Mouse (Mus musculus) embryonic facial prominence, embryonic 11.5 days (tissue): ENCODE measurements at regions not wholly inside any gene's neighbourhood (a gene's known extent, or its start where the extent isn't known, plus 50 kb on each side); places are given as distances from the start of the nearest gene placed in this dataset.
"Not testable (repeated sequence)": the region's sequence is repeated elsewhere in the genome, so short reads cannot be mapped to it uniquely, and the experiment has no call there.

Experiments
- ATAC-seq: fragments of 200-750 bp; cut with Nextera tagmentation; replicated peaks from 2 replicates; pipeline ENCODE4 v1.8.0; 2017; ENCODE audit warnings: low read depth; ENCODE audit not compliant: insufficient number of reproducible peaks, low FRiP score, low TSS enrichment
- DNase-seq: peaks from one replicate; pipeline ENCODE4 v3.0.0-alpha.2; 2015; ENCODE audit warnings: low spot score
- H3K27ac ChIP-seq: fragments of 300-500 bp; sonication (generic); replicated peaks from 2 replicates; pipeline ENCODE4 v1.5.1; 2014; ENCODE audit warnings: mild to moderate bottlenecking, low read depth, low read length, control low read depth
- H3K27me3 ChIP-seq: fragments of 300-500 bp; sonication (generic); 2 replicates; pipeline ENCODE4 v1.6.1; 2014; ENCODE audit warnings: mild to moderate bottlenecking, low read length, moderate library complexity, mixed read lengths; ENCODE audit not compliant: control insufficient read depth, insufficient read depth
- H3K36me3 ChIP-seq: fragments of 300-500 bp; sonication (generic); replicated peaks from 2 replicates; pipeline ENCODE4 v1.6.1; 2014; ENCODE audit warnings: low read depth, mild to moderate bottlenecking, low read length, moderate library complexity, mixed read lengths; ENCODE audit not compliant: control insufficient read depth, insufficient read depth
- H3K4me1 ChIP-seq: fragments of 300-500 bp; sonication (generic); 2 replicates; pipeline ENCODE4 v1.6.1; 2014; ENCODE audit warnings: low read length, mixed read lengths; ENCODE audit not compliant: control insufficient read depth, insufficient read depth
- H3K4me2 ChIP-seq: fragments of 300-500 bp; sonication (generic); 2 replicates; pipeline ENCODE4 v1.6.1; 2014; ENCODE audit warnings: low read depth, mild to moderate bottlenecking, control low read depth, low read length, moderate library complexity
- H3K4me3 ChIP-seq: fragments of 300-500 bp; sonication (generic); 2 replicates; pipeline ENCODE4 v1.5.1; 2014; ENCODE audit warnings: low read depth, low read length, control low read depth
- H3K9ac ChIP-seq: fragments of 300-500 bp; sonication (generic); replicated peaks from 2 replicates; pipeline ENCODE4 v1.6.1; 2014; ENCODE audit warnings: mild to moderate bottlenecking, control low read depth, low read length
- H3K9me3 ChIP-seq: fragments of 300-500 bp; sonication (generic); replicated peaks from 2 replicates; pipeline ENCODE4 v1.6.1; 2016; ENCODE audit warnings: mild to moderate bottlenecking, low read length, inconsistent platforms, mixed read lengths; ENCODE audit not compliant: control insufficient read depth
- WGBS: fragments of 180-500 bp; shearing (Covaris S2); extraction: QIAGEN DNeasy Blood & Tissue Kit; methylation state at CpG from one replicate; pipeline ENCODE4 v1.1.7; 2014; 5-methylcytosine and 5-hydroxymethylcytosine counted together

DNA sequence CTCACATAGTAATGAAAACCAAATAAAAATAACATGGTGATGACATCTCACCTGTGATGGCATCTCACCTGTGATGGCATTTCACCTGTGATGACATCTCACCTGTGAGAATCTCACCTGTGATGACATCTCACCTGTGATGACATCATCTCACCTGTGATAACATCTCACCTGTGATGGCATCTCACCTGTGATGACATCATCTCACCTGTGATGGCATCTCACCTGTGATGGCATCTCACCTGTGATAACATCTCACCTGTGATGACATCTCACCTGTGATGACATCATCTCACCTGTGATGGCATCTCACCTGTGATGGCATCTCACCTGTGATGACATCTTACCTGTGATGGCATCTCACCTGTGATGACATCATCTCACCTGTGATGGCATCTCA lies 77.4 kb upstream of the Ifngr1 start:
- not testable (repeated sequence) for H3K9ac ChIP-seq, H3K4me2 ChIP-seq, H3K4me1 ChIP-seq, ATAC-seq, H3K36me3 ChIP-seq, DNase-seq, H3K4me3 ChIP-seq, H3K9me3 ChIP-seq, H3K27me3 ChIP-seq, H3K27ac ChIP-seq

DNA sequence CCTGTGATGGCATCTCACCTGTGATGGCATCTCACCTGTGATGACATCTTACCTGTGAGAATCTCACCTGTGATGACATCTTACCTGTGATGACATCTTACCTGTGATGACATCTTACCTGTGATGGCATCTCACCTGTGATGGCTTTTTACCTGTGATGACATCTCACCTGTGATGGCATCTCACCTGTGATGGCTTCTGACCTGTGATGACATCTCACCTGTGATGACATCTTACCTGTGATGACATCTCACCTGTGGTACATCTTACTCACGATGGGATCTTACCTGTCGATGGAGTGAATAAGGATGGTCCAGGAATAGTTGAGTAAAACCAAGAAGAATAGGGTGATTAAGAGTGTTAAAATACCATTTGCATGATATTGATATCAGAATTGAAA lies 76.9 kb upstream of the Ifngr1 start:
- 98% methylated on average over 2 of the region's 2 CpGs for WGBS
- H3K9ac ChIP-seq: no peak overlapping the region
- H3K27me3 ChIP-seq: no peaks in the 10 kb centered on the region
- DNase-seq (peak; percentile 16), ATAC-seq (no peak)
- H3K27ac ChIP-seq: no peak overlapping the region
- no peaks in the 10 kb centered on the region for H3K36me3 ChIP-seq
- H3K4me2 ChIP-seq: no peak overlapping the region
- no peak overlapping the region for H3K4me3 ChIP-seq
- no peaks in the 10 kb centered on the region for H3K4me1 ChIP-seq
- no peaks in the 10 kb centered on the region for H3K9me3 ChIP-seq

DNA sequence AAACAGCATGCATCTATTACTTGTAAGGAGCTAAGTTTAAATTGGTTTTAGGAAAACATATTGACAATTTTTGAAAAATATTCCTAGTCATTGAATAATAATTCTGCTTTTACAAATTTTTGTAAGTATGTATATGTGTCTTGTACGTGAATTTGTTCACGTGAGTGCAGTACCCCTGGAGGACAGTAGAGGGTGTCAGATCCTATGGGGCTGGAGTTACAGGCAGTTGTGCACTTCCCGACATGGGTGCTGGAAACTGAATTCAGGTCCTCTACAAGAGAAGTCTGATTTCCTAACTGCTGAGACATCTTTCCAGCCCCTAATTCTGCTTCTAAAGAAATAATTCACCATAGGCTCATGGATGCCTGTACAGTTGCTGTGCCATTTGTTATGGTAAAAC lies 75.7 kb upstream of the Ifngr1 start:
- Histone ChIP-seq H3K27me3 (no peaks in the 10 kb centered on the region), H3K9me3 (no peaks in the 10 kb centered on the region), H3K36me3 (no peaks in the 10 kb centered on the region), H3K4me2 (no peak overlapping the region), H3K4me3 (no peak overlapping the region), H3K27ac (no peak overlapping the region), H3K4me1 (no peaks in the 10 kb centered on the region), H3K9ac (no peak overlapping the region)
- DNase-seq (no peak), ATAC-seq (no peak)
- WGBS: 92% methylated on average over 3 of the region's 3 CpGs

DNA sequence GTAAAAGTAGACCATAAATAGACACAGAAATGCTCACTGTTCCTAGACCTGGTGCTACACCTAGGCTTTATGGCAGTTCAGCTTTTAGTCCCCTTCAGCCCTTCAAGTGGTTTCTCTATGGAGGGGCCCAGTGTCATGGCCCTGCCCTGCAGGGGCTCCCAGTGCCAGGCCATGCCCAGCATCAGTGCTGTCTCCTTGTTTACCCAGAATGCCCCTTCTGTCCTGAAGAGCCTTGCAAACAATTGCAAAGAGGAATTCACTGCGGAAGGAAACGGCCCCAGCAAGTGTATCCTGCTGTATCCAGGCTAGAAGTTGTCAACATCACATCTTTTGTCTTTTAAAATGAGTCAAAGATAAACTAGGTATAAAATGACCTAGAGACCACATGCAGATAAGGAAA lies 74.7 kb upstream of the Ifngr1 start:
- ATAC-seq (no peak), DNase-seq (no peak)
- no peaks in the 10 kb centered on the region for H3K4me1 ChIP-seq
- H3K4me3 ChIP-seq: no peak overlapping the region
- no peak overlapping the region for H3K9ac ChIP-seq
- H3K4me2 ChIP-seq: no peak overlapping the region
- no peaks in the 10 kb centered on the region for H3K9me3 ChIP-seq
- H3K27ac ChIP-seq: no peak overlapping the region
- 72% methylated on average over 2 of the region's 2 CpGs for WGBS
- H3K36me3 ChIP-seq: no peaks in the 10 kb centered on the region
- H3K27me3 ChIP-seq: no peaks in the 10 kb centered on the region

DNA sequence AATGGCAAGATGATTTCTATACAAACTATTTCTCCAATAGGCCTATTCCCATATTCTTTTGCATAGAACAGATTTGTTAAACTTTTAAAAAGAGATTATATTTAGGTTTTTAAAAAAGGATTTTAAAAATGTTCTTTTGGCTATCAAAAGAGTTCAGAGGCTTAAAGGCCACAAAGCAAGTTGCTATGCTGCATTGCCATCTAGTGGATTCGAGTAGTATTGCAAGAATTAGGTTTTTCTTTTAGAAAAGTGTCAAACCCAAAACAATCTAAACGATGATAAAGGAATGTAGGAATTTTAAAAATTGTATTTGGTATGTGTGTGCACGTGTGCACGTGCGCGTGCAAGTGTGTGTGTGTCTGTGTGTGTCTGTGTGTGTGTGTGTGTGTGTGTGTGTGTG lies 73.0 kb upstream of the Ifngr1 start:
- no peaks in the 10 kb centered on the region for H3K27me3 ChIP-seq
- no peak overlapping the region for H3K4me3 ChIP-seq
- no peak overlapping the region for H3K4me2 ChIP-seq
- no peak overlapping the region for H3K9ac ChIP-seq
- no peaks in the 10 kb centered on the region for H3K9me3 ChIP-seq
- H3K36me3 ChIP-seq: no peaks in the 10 kb centered on the region
- no peak overlapping the region for H3K27ac ChIP-seq
- WGBS: 9% methylated on average over 6 of the region's 6 CpGs
- H3K4me1 ChIP-seq: no peaks in the 10 kb centered on the region
- ATAC-seq: no peak
- peak; percentile 73 for DNase-seq

DNA sequence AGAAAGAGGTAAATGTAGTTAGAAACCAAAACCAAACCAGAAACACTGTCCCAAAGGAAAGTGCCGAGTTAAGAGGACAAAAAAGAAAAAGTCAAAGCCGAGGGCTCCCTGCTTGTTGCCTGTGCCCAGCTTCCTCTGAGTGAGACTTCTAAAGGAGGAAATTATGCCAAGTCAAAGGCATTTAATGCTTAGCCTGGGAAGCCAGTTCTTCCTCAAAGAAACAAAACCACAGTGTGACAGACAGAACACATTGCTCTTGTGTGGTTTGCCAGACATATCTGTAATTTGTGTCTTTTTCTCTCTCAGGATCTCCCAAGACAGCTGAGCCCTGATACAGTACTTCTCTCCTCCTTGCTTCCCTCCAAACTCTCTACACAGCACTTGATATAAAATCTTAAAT lies 69.6 kb upstream of the Ifngr1 start:
- 83% methylated on average over 2 of the region's 2 CpGs for WGBS
- Histone ChIP-seq H3K4me3 (no peak overlapping the region), H3K4me1 (no peaks in the 10 kb centered on the region), H3K36me3 (no peaks in the 10 kb centered on the region), H3K9ac (no peak overlapping the region), H3K4me2 (no peak overlapping the region), H3K27ac (no peak overlapping the region), H3K27me3 (no peaks in the 10 kb centered on the region), H3K9me3 (no peaks in the 10 kb centered on the region)
- no peak for ATAC-seq
- DNase-seq: no peak

DNA sequence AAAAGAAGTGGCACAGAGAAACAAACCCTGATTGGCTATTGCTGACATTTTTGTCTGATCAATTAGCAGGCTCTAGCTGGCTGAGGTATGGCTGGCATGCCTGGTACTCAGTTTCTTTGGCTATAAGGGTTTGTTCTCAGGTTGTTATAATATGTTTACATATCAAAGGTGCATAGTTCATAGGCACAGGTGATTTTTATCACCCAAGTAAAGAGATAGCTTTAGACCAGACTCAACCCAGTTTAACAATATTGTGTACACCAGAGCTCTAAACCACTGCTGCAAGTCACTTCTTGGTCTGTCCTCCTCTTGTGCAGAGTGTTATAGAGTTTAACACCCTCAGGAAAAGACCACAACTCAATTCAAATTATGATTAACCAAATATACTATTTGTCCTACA lies 65.8 kb upstream of the Ifngr1 start:
- DNase-seq (no peak), ATAC-seq (no peak)
- H3K9ac ChIP-seq: no peak overlapping the region
- H3K27me3 ChIP-seq: no peaks in the 10 kb centered on the region
- H3K4me2 ChIP-seq: no peak overlapping the region
- no peaks in the 10 kb centered on the region for H3K4me1 ChIP-seq
- no peak overlapping the region for H3K27ac ChIP-seq
- no peaks in the 10 kb centered on the region for H3K9me3 ChIP-seq
- no peaks in the 10 kb centered on the region for H3K36me3 ChIP-seq
- H3K4me3 ChIP-seq: no peak overlapping the region

DNA sequence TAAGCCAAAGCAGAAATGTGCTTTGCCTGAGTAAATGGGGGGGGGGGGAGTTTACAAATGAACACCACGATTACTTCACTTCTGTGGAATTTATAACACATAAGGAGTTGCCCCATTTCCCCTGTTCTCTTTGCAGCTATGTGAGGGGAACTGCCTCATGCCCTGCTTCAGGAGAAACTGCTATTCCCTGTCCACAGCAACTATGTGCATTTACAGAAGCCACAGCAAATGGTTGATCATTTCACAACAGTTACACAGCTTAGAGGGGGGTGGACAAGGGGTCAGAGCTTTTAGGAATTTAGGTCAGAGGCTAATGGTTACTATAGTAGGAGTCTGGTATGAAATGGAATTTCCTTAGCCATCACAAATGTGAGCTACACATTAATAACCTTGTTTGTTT lies 65.4 kb upstream of the Ifngr1 start:
- no peak overlapping the region for H3K9ac ChIP-seq
- no peaks in the 10 kb centered on the region for H3K36me3 ChIP-seq
- H3K27ac ChIP-seq: no peak overlapping the region
- H3K4me3 ChIP-seq: no peak overlapping the region
- WGBS: 63% methylated on average over 1 of the region's 1 CpGs
- no peaks in the 10 kb centered on the region for H3K9me3 ChIP-seq
- H3K27me3 ChIP-seq: no peaks in the 10 kb centered on the region
- no peak for DNase-seq
- H3K4me1 ChIP-seq: no peaks in the 10 kb centered on the region
- no peak overlapping the region for H3K4me2 ChIP-seq
- ATAC-seq: no peak

DNA sequence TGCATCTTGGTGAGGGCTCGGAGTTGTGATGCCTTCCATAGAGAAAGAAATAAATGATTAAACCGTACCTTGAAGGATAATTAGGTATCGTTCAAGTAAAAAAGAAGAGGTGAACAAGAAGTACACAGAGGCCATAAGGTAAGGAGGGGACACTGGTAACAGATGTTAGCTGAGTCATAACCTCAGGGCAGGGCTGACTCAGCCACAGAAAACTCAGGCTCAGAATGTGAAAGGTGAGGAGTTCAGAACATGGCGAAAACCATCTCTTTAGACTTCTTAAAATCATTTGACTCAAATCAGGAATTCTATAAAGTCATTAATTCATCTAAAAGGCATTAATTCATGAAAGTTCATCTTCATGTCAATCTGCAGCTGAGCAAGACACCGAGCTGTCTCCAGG lies 62.1 kb upstream of the Ifngr1 start:
- Histone ChIP-seq H3K4me2 (no peak overlapping the region), H3K27ac (no peak overlapping the region), H3K9me3 (no peaks in the 10 kb centered on the region), H3K4me3 (no peak overlapping the region), H3K4me1 (no peaks in the 10 kb centered on the region), H3K9ac (no peak overlapping the region), H3K36me3 (no peaks in the 10 kb centered on the region), H3K27me3 (no peaks in the 10 kb centered on the region)
- WGBS: 91% methylated on average over 5 of the region's 5 CpGs
- ATAC-seq (no peak), DNase-seq (no peak)
